Mouse (Mus musculus): ENCODE results near the gene Tmem136. TPM values are rescaled to one million over a fixed set of nuclear protein-coding genes. Genes with fewer than 3 reads are reported as not detected.
A peak's percentile ranks its signal among the peaks of the same experiment; 100 is the strongest.

Tmem136 gene
- polyA plus RNA-seq, 1 experiment from 2014 or later: 12.8 TPM

GRCm38 (mm10) chr9:43098922-43099321, 17.4 kb downstream of the Tmem136 start:
- H3K4me1 ChIP-seq: peaks cover 59% of the 10 kb centered on the region
- WGBS: 34% methylated on average over 4 of the region's 4 CpGs
- H3K9me3 ChIP-seq: no peaks in the 10 kb centered on the region
- peak overlapping the region; percentile 50 for H3K4me2 ChIP-seq
- H3K4me3 ChIP-seq: peak overlapping the region; percentile 22
- H3K9ac ChIP-seq: no peak overlapping the region
- peaks cover 5% of the 10 kb centered on the region; the same call in 1 of the 2 replicates for H3K36me3 ChIP-seq
- 0 out of 2 replicates have a peak overlapping the region, but pooled peaks have one; percentile 21 for H3K27ac ChIP-seq (replicated peaks)
- no peaks in the 10 kb centered on the region for H3K27me3 ChIP-seq (replicated peaks)
- no peak for ATAC-seq (ENCODE audit: extremely low read depth, insufficient number of reproducible peaks, low FRiP score, low TSS enrichment)

- no peaks in the 10 kb centered on the region for H3K27me3 ChIP-seq (replicated peaks)
- no peak for ATAC-seq (ENCODE audit: extremely low read depth, insufficient number of reproducible peaks, low FRiP score, low TSS enrichment)
- 88% methylated on average over 3 of the region's 3 CpGs for WGBS
Measured at GRCm38 (mm10) chr9:43097801-43098557, 18.4 kb downstream of the Tmem136 start.

GRCm38 (mm10) chr9:43096337-43096736, 20.0 kb downstream of the Tmem136 start:
- H3K9ac ChIP-seq: no peak overlapping the region
- no peaks in the 10 kb centered on the region for H3K27me3 ChIP-seq (replicated peaks)
- H3K36me3 ChIP-seq: peaks cover 2% of the 10 kb centered on the region; the same call in 1 of the 2 replicates
- ATAC-seq (ENCODE audit: extremely low read depth, insufficient number of reproducible peaks, low FRiP score, low TSS enrichment): no peak
- H3K4me1 ChIP-seq: peaks cover 51% of the 10 kb centered on the region
- H3K27ac ChIP-seq (replicated peaks): no peak overlapping the region
- no peak overlapping the region for H3K4me2 ChIP-seq
- no peak overlapping the region for H3K4me3 ChIP-seq
- H3K9me3 ChIP-seq: no peaks in the 10 kb centered on the region

More at GRCm38 (mm10) chr9:43097801-43098557, 18.4 kb downstream of the Tmem136 start:
- no peak overlapping the region for H3K9ac ChIP-seq
- H3K4me3 ChIP-seq: no peak overlapping the region
- H3K9me3 ChIP-seq: no peaks in the 10 kb centered on the region
- H3K36me3 ChIP-seq: peaks cover 5% of the 10 kb centered on the region; the same call in 1 of the 2 replicates
- H3K4me2 ChIP-seq: peak overlapping the region; percentile 50
- peaks cover 57% of the 10 kb centered on the region for H3K4me1 ChIP-seq
- no peak overlapping the region for H3K27ac ChIP-seq (replicated peaks)

GRCm38 (mm10) chr9:43094828-43095227, 21.5 kb downstream of the Tmem136 start:
- no peak overlapping the region for H3K27ac ChIP-seq (replicated peaks)
- ATAC-seq (ENCODE audit: extremely low read depth, insufficient number of reproducible peaks, low FRiP score, low TSS enrichment): no peak
- H3K9me3 ChIP-seq: no peaks in the 10 kb centered on the region
- no peak overlapping the region for H3K4me2 ChIP-seq
- WGBS: 85% methylated on average over 4 of the region's 4 CpGs
- H3K4me1 ChIP-seq: peaks cover 55% of the 10 kb centered on the region
- no peaks in the 10 kb centered on the region for H3K27me3 ChIP-seq (replicated peaks)
- H3K9ac ChIP-seq: no peak overlapping the region
- no peak overlapping the region for H3K4me3 ChIP-seq
- H3K36me3 ChIP-seq: peaks cover 2% of the 10 kb centered on the region; the same call in 1 of the 2 replicates

- peaks cover 2% of the 10 kb centered on the region; the same call in 1 of the 2 replicates for H3K36me3 ChIP-seq
- ATAC-seq (ENCODE audit: extremely low read depth, insufficient number of reproducible peaks, low FRiP score, low TSS enrichment): no peak
- 52% methylated on average over 3 of the region's 3 CpGs for WGBS
- H3K4me1 ChIP-seq: peaks cover 54% of the 10 kb centered on the region
- H3K9me3 ChIP-seq: no peaks in the 10 kb centered on the region
- no peak overlapping the region for H3K4me3 ChIP-seq
- peak overlapping the region; percentile 38; the same call in 1 of the 2 replicates for H3K27ac ChIP-seq (replicated peaks)
- H3K9ac ChIP-seq: no peak overlapping the region
- no peak overlapping the region for H3K4me2 ChIP-seq
- no peaks in the 10 kb centered on the region for H3K27me3 ChIP-seq (replicated peaks)
Measured at GRCm38 (mm10) chr9:43093803-43094202, 22.6 kb downstream of the Tmem136 start.

- ATAC-seq (ENCODE audit: extremely low read depth, insufficient number of reproducible peaks, low FRiP score, low TSS enrichment): no peak
- H3K36me3 ChIP-seq: no peaks in the 10 kb centered on the region
- no peak overlapping the region for H3K4me3 ChIP-seq
- no peak overlapping the region for H3K4me2 ChIP-seq
- peak overlapping the region; percentile 68 for H3K27ac ChIP-seq (replicated peaks)
- H3K9ac ChIP-seq: no peak overlapping the region
- H3K27me3 ChIP-seq (replicated peaks): no peaks in the 10 kb centered on the region
- H3K4me1 ChIP-seq: peaks cover 74% of the 10 kb centered on the region
- 61% methylated on average over 1 of the region's 1 CpGs for WGBS
- H3K9me3 ChIP-seq: no peaks in the 10 kb centered on the region
Measured at GRCm38 (mm10) chr9:43085686-43086285, 30.6 kb downstream of the Tmem136 start.

GRCm38 (mm10) chr9:43084496-43085362, 31.6 kb downstream of the Tmem136 start:
- Histone ChIP-seq H3K4me3 (no peak overlapping the region), H3K36me3 (no peaks in the 10 kb centered on the region), H3K9ac (no peak overlapping the region), H3K4me2 (no peak overlapping the region), H3K4me1 (peaks cover 75% of the 10 kb centered on the region), H3K27ac (replicated peaks) (peak overlapping the region; percentile 68; the same call in 1 of the 2 replicates), H3K27me3 (replicated peaks) (no peaks in the 10 kb centered on the region), H3K9me3 (no peaks in the 10 kb centered on the region)
- ATAC-seq (ENCODE audit: extremely low read depth, insufficient number of reproducible peaks, low FRiP score, low TSS enrichment): no peak
- 63% methylated on average over 7 of the region's 7 CpGs for WGBS

GRCm38 (mm10) chr9:43083441-43084055, 32.8 kb downstream of the Tmem136 start:
- WGBS: 60% methylated on average over 7 of the region's 7 CpGs
- H3K4me1 ChIP-seq: peaks cover 74% of the 10 kb centered on the region

GRCm38 (mm10) chr9:43078711-43079110, 37.7 kb downstream of the Tmem136 start:
- Histone ChIP-seq H3K36me3 (no peaks in the 10 kb centered on the region), H3K27me3 (replicated peaks) (no peaks in the 10 kb centered on the region), H3K4me3 (no peak overlapping the region), H3K9ac (no peak overlapping the region), H3K4me1 (peaks cover 47% of the 10 kb centered on the region), H3K9me3 (no peaks in the 10 kb centered on the region), H3K4me2 (no peak overlapping the region), H3K27ac (replicated peaks) (no peak overlapping the region)
- ATAC-seq (ENCODE audit: extremely low read depth, insufficient number of reproducible peaks, low FRiP score, low TSS enrichment): no peak
- 85% methylated on average over 3 of the region's 3 CpGs for WGBS

More at GRCm38 (mm10) chr9:43083441-43084055, 32.8 kb downstream of the Tmem136 start:
- Histone ChIP-seq H3K4me3 (no peak overlapping the region), H3K27me3 (replicated peaks) (no peaks in the 10 kb centered on the region), H3K4me2 (no peak overlapping the region), H3K9me3 (no peaks in the 10 kb centered on the region), H3K9ac (no peak overlapping the region), H3K27ac (replicated peaks) (no peak overlapping the region), H3K36me3 (no peaks in the 10 kb centered on the region)
- no peak for ATAC-seq (ENCODE audit: extremely low read depth, insufficient number of reproducible peaks, low FRiP score, low TSS enrichment)

- Histone ChIP-seq H3K4me1 (peaks cover 48% of the 10 kb centered on the region), H3K27ac (replicated peaks) (no peak overlapping the region), H3K4me2 (no peak overlapping the region), H3K9me3 (no peaks in the 10 kb centered on the region), H3K27me3 (replicated peaks) (no peaks in the 10 kb centered on the region), H3K4me3 (no peak overlapping the region), H3K9ac (no peak overlapping the region), H3K36me3 (no peaks in the 10 kb centered on the region)
- 67% methylated on average over 7 of the region's 7 CpGs for WGBS
- ATAC-seq (ENCODE audit: extremely low read depth, insufficient number of reproducible peaks, low FRiP score, low TSS enrichment): no peak
Measured at GRCm38 (mm10) chr9:43076163-43076562, 40.2 kb downstream of the Tmem136 start.

GRCm38 (mm10) chr9:43074611-43075010, 41.8 kb downstream of the Tmem136 start:
- 83% methylated on average over 1 of the region's 1 CpGs for WGBS
- Histone ChIP-seq H3K4me3 (no peak overlapping the region), H3K4me2 (no peak overlapping the region), H3K9ac (no peak overlapping the region), H3K36me3 (no peaks in the 10 kb centered on the region), H3K4me1 (peaks cover 46% of the 10 kb centered on the region), H3K27me3 (replicated peaks) (no peaks in the 10 kb centered on the region), H3K27ac (replicated peaks) (no peak overlapping the region), H3K9me3 (no peaks in the 10 kb centered on the region)
- no peak for ATAC-seq (ENCODE audit: extremely low read depth, insufficient number of reproducible peaks, low FRiP score, low TSS enrichment)
